Mouse (Mus musculus) cerebellum, adult 2 months (tissue): ENCODE data around the gene Pak4.

ENCODE experiments used
- CTCF ChIP-seq: fragments of 200-500 bp; IDR thresholded peaks from 2 replicates; pipeline ENCODE4 v1.5.1; 2011; ENCODE audit warnings: low read depth, mild to moderate bottlenecking, control low read depth, low read length, moderate library complexity, borderline replicate concordance; ENCODE audit not compliant: insufficient read depth
- POLR2A ChIP-seq: fragments of 200-500 bp; IDR thresholded peaks from 2 replicates; pipeline ENCODE4 v1.6.1; 2011; ENCODE audit warnings: low read length, control low read depth, borderline replicate concordance; ENCODE audit not compliant: insufficient read depth

DNA sequence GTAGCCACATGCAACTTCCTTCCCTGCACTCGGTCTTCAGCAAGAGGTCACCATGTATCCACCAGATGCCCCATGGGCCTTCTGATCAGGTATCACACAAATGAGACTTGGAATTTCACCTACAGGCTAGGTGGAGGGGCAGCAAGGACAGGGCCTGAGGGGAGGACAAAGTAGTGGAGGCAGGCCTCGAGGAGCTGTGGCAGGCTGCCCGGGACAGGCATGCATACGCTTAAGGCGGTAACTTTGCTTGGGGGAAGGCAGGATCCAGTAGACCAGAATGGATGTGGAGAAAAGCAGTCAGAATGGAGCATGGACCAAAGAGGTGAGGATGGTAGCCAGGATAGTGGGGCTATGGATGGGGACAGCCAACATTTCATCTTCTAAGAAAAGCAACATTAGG lies 18.2 kb downstream of the Pak4 start:
- no peak for TF ChIP-seq CTCF
- TF ChIP-seq POLR2A: no peak
